Mouse (Mus musculus) stomach, embryonic 16.5 days (tissue): Measurements from ENCODE around the gene Cct4. TPM values are rescaled to one million over a fixed set of nuclear protein-coding genes. Genes with fewer than 3 reads are reported as not detected.

Source experiments
- ATAC-seq: fragments of 200-750 bp; cut with Nextera tagmentation; 2 replicates; pipeline ENCODE4 v1.8.0; 2017; ENCODE audit warnings: moderate number of reproducible peaks, moderate TSS enrichment; ENCODE audit not compliant: insufficient read depth, low FRiP score
- H3K27ac ChIP-seq: fragments of 300-500 bp; sonication (generic); 2 replicates; pipeline ENCODE4 v1.5.1; 2014; ENCODE audit warnings: low read length
- H3K27me3 ChIP-seq: fragments of 300-500 bp; sonication (generic); 2 replicates; pipeline ENCODE4 v1.6.1; 2014; ENCODE audit warnings: low read length, control low read depth, mixed read lengths; ENCODE audit not compliant: control insufficient read depth, insufficient read depth
- H3K36me3 ChIP-seq: fragments of 300-500 bp; sonication (generic); 2 replicates; pipeline ENCODE4 v1.6.1; 2014; ENCODE audit warnings: low read length; ENCODE audit not compliant: control insufficient read depth, insufficient read depth
- H3K4me1 ChIP-seq: fragments of 300-500 bp; sonication (generic); 2 replicates; pipeline ENCODE4 v1.6.1; 2014; ENCODE audit warnings: low read length, control low read depth, mixed read lengths; ENCODE audit not compliant: control insufficient read depth, insufficient read depth
- H3K4me2 ChIP-seq: fragments of 300-500 bp; sonication (generic); 2 replicates; pipeline ENCODE4 v1.6.1; 2014; ENCODE audit warnings: low read depth, low read length, mixed read lengths
- H3K4me3 ChIP-seq: fragments of 300-500 bp; sonication (generic); replicated peaks from 2 replicates; pipeline ENCODE4 v1.5.1; 2014; ENCODE audit warnings: mild to moderate bottlenecking, low read length
- H3K9ac ChIP-seq: fragments of 300-500 bp; sonication (generic); 2 replicates; pipeline ENCODE4 v1.6.1; 2014; ENCODE audit warnings: low read length
- H3K9me3 ChIP-seq: fragments of 300-500 bp; sonication (generic); replicated peaks from 2 replicates; pipeline ENCODE4 v1.6.1; 2016; ENCODE audit warnings: low read length, control low read depth; ENCODE audit not compliant: control insufficient read depth
- WGBS: fragments of 180-500 bp; shearing (Covaris S2); extraction: QIAGEN DNeasy Blood & Tissue Kit; methylation state at CpG from one replicate; pipeline ENCODE4 v1.1.7; 2014; 5-methylcytosine and 5-hydroxymethylcytosine counted together
- polyA plus RNA-seq: library from polyadenylated mRNA; unstranded; fragments of >200 nt; fragmentation: Nextera tagmentation; extraction: Ambion mirVana; gene quantifications from 2 replicates; pipeline ENCODE4 v1.2.1, GENCODE M21; 2015

Cct4 gene
- polyA plus RNA-seq, 1 experiment from 2014 or later = 230 TPM

DNA sequence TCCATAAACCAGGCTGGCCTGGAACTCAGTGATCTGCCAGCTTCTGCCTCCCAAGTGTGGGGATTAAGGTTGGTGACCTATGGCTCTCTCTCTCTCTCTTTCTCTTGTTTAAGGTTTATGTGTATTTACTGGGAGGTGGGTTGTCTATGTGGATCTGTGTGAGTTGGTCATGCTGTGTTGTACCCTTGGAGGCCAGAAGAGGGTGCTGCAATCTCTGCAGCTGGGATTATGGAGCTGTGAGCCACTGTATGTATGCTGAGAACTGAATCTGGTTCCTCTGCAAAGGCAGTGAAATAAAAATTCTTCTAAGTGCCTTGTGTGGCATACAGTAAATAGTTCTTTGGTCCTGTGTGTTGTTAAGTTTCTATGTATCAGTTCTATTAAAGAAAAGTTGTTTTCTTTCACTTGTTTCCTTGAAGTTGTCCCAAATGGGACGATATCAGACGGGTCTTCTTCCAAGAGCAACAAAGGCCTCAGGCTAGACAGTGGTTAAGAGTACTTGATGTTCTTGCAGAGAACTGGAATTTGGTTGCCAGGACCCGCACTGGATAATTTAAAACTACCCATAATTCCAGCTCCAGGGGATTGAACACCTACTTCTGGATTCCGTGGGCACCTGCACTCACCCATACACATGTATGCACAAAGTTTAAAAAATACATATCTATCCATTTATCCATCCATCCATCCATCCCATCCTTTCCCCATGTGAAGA lies 23.4 kb downstream of the Cct4 start:
- H3K9ac ChIP-seq = no peak overlapping the region
- H3K4me1 ChIP-seq = no peaks in the 10 kb centered on the region
- no peak overlapping the region for H3K4me2 ChIP-seq
- peak overlapping the region; percentile 40; the same call in 1 of the 2 replicates for H3K27ac ChIP-seq
- H3K36me3 ChIP-seq = no peaks in the 10 kb centered on the region
- H3K4me3 ChIP-seq = no peak overlapping the region
- WGBS = 87% methylated on average over 4 of the region's 4 CpGs
- 0 out of 2 replicates have a peak, but pooled peaks cover 3% of the 10 kb centered on the region for H3K9me3 ChIP-seq
- H3K27me3 ChIP-seq = no peaks in the 10 kb centered on the region
- no peak for ATAC-seq

DNA sequence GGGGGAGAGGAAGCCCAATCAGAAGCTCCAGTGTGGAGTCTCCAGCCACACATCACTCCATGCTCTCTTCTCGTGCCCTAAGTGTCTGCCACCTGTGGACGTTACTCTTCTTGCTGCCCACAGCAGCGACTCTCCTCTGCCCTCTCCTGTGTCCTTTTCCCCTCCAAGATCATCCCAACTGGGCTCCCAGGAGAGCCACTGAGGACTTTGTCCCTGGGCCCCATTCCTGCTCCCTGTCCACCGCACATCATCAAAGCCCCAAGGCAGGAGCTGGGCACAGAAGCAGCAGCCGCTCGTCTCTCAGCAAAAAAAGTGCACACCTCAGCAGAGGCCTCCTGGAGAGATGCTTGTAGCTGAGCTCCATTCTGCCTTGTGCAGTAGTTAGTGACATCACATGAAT lies 24.7 kb downstream of the Cct4 start:
- 74% methylated on average over 6 of the region's 6 CpGs for WGBS

DNA sequence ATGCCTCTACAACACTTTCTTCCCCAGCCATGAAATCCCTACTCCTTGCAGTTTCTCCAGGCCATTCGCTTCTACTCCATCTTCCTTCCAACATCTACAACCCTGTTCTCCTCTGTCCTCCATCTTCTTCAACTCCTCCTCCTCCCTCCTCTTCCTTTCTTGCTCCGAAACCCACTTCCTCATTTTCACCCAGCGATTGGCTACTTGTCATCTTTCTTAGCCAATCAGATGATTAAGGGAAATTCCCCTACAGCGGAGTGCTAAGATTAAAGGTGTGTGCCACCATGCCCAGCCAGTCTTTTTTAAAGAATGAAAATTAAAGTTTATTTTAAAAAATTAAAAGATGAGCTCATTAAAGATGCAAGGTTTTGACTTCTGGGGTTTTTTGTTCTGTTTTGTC lies 27.6 kb downstream of the Cct4 start:
- Histone ChIP-seq H3K9ac (no peak overlapping the region), H3K9me3 (0 out of 2 replicates have a peak, but pooled peaks cover 3% of the 10 kb centered on the region), H3K4me2 (no peak overlapping the region), H3K27ac (no peak overlapping the region), H3K4me1 (no peaks in the 10 kb centered on the region), H3K4me3 (no peak overlapping the region), H3K36me3 (no peaks in the 10 kb centered on the region), H3K27me3 (no peaks in the 10 kb centered on the region)
- ATAC-seq = no peak
- WGBS = 90% methylated on average over 4 of the region's 4 CpGs

More for the DNA sequence above, 24.7 kb downstream of the Cct4 start:
- H3K4me3 ChIP-seq = no peak overlapping the region
- no peak overlapping the region for H3K4me2 ChIP-seq
- H3K36me3 ChIP-seq = no peaks in the 10 kb centered on the region
- no peak for ATAC-seq
- H3K9me3 ChIP-seq = 0 out of 2 replicates have a peak, but pooled peaks cover 3% of the 10 kb centered on the region
- H3K27me3 ChIP-seq = no peaks in the 10 kb centered on the region
- H3K9ac ChIP-seq = no peak overlapping the region
- H3K4me1 ChIP-seq = no peaks in the 10 kb centered on the region
- H3K27ac ChIP-seq = no peak overlapping the region

DNA sequence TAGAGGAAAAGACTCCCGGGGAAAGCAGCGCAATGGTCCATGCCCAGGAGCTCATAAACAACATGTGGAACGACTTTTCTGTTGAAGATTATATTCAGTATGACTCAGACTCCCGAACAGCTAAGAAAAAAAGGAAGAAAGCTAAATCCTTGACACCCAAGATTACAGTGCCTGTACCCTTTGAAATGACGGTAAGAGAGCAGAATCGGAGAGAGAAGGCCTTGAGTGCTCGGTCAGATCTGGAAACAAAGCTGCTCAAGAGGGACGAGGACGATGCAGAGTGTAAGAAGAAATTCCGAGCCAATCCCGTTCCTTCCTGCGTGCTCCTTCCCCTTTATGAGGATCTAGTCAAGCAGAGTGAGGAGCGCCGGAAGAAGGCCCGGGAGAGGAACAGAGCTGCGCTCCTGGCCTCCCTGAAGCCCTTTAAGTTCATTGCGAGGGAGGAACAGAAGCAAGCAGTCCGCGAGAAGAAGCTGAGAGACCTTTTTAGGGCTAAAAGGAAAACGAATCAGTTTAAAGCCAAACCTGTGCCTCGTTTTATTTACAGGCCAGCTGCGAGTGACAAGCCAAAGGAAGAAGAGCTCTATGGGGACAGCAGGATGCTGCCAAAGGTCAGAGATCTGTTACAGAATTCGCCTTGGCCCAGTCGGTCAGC lies 29.9 kb downstream of the Cct4 start:
- Histone ChIP-seq H3K27me3 (no peaks in the 10 kb centered on the region), H3K27ac (no peak overlapping the region), H3K9ac (no peak overlapping the region), H3K36me3 (no peaks in the 10 kb centered on the region), H3K9me3 (0 out of 2 replicates have a peak, but pooled peaks cover 3% of the 10 kb centered on the region), H3K4me2 (no peak overlapping the region), H3K4me3 (no peak overlapping the region), H3K4me1 (no peaks in the 10 kb centered on the region)
- WGBS = 68% methylated on average over 24 of the region's 24 CpGs
- no peak for ATAC-seq

DNA sequence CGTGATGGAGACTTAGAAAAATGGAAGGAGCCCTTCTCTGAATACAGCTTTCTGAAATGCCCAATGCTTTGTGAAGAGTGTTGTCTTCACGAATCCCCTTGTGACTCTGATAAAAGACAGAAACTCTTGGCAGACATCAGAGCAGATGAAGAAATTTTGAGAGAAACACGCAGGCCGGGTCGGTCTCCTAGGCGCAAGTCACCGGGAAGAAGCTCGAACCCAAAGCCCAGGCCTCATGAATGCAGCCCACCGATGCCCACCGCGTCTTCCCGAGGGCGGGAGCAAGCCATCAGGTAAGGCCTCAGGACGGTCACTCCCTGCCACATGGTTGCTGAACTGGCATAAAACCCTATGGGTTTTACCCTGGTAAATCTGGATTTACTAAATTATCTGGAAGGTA lies 30.5 kb downstream of the Cct4 start:
- no peak overlapping the region for H3K4me2 ChIP-seq
- H3K4me3 ChIP-seq = no peak overlapping the region
- H3K4me1 ChIP-seq = no peaks in the 10 kb centered on the region
- 93% methylated on average over 14 of the region's 14 CpGs for WGBS
- no peaks in the 10 kb centered on the region for H3K27me3 ChIP-seq
- no peaks in the 10 kb centered on the region for H3K36me3 ChIP-seq
- H3K9me3 ChIP-seq = 0 out of 2 replicates have a peak, but pooled peaks cover 3% of the 10 kb centered on the region
- no peak for ATAC-seq
- H3K27ac ChIP-seq = no peak overlapping the region
- H3K9ac ChIP-seq = no peak overlapping the region

DNA sequence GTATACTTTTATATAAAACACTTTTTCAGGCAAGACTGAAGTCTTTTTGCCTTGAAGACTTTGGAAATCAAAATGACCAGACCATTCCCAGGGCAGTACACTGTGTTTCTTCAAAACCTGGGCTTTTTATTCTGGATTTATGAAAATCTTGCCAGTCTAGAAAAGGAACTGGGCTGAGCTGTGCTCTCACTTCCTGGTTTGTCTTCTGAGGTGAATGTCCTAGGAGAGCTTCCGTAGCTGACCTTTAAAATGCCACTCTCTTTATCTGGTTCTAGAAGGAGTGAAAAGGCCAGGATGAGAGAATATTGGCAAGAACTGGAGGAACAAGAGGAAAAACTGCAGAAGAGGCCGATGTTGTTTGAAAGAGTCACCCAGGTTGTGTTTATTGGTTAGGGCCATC lies 32.8 kb downstream of the Cct4 start:
- Histone ChIP-seq H3K4me2 (no peak overlapping the region), H3K9ac (no peak overlapping the region), H3K4me3 (no peak overlapping the region), H3K27ac (no peak overlapping the region), H3K4me1 (no peaks in the 10 kb centered on the region), H3K36me3 (no peaks in the 10 kb centered on the region), H3K27me3 (no peaks in the 10 kb centered on the region), H3K9me3 (0 out of 2 replicates have a peak, but pooled peaks cover 3% of the 10 kb centered on the region)
- ATAC-seq = no peak
- 87% methylated on average over 2 of the region's 2 CpGs for WGBS

DNA sequence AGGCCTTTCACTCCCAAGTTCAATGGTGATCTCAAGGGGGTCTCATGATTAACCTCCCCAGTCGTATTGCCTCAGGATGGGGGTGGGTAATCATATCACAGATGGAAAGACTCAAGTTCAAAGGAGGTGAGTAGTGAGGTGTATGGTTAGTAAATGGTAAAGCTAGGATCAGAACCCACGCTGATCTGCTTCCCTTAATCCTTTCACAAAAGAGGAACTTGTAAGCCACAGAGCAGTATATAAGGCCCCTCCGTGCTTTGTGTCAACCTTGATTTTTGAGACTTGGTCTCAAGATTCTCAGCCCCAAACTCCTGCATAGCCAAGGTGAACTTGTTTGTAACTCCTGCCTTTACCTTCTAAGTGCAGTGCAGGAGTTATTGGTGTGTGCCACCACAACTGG lies 33.9 kb downstream of the Cct4 start:
- Histone ChIP-seq H3K4me2 (no peak overlapping the region), H3K36me3 (no peaks in the 10 kb centered on the region), H3K4me1 (no peaks in the 10 kb centered on the region), H3K4me3 (no peak overlapping the region), H3K27me3 (no peaks in the 10 kb centered on the region), H3K9ac (no peak overlapping the region), H3K27ac (no peak overlapping the region), H3K9me3 (no peaks in the 10 kb centered on the region)
- no peak for ATAC-seq
- WGBS = 73% methylated on average over 3 of the region's 3 CpGs

DNA sequence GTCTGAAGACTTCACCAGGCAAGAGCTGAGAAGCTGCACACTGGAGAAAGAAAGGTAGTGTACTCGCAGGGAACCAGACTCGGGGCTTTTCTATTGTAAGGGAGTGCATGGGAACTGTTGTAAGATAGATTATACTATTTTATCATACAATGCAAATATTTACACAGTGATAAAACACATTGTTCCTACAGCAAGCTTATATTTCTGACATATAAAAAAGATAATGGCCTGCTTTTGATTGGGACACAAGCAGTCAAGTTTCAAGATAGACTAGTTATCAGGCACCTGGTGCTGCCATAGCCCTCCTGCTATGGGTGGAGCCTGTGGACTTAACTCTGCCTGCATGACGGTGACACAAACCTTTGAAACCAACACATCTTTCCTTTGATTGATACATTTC lies 38.6 kb downstream of the Cct4 start:
- H3K9me3 ChIP-seq = no peaks in the 10 kb centered on the region
- H3K9ac ChIP-seq = no peak overlapping the region
- peak; percentile 37; the same call in 1 of the 2 replicates for ATAC-seq
- H3K36me3 ChIP-seq = no peaks in the 10 kb centered on the region
- H3K4me1 ChIP-seq = no peaks in the 10 kb centered on the region
- no peak overlapping the region for H3K4me2 ChIP-seq
- H3K27me3 ChIP-seq = no peaks in the 10 kb centered on the region
- no peak overlapping the region for H3K4me3 ChIP-seq
- 24% methylated on average over 3 of the region's 3 CpGs for WGBS
- H3K27ac ChIP-seq = no peak overlapping the region

DNA sequence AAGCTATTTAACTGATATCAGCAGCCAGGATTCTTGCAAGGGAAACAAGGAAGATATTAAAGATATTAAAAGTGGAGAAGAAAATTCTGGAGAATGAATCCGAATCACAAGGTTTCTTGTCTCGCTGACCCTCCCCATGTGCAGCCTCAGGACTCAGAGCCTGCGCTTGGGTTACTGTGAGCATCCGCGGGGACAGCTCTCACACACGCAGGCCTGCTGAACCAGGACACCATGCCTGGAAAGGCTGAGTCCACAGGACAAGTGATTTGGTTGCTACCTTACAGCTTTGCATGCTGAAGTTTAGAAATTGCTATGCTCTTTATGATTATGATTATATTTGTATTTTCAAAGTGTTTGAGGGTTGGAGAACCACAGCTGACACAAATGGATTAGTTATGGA lies 39.1 kb downstream of the Cct4 start:
- Histone ChIP-seq H3K4me2 (no peak overlapping the region), H3K4me1 (no peaks in the 10 kb centered on the region), H3K36me3 (no peaks in the 10 kb centered on the region), H3K4me3 (no peak overlapping the region), H3K27ac (no peak overlapping the region), H3K27me3 (no peaks in the 10 kb centered on the region), H3K9ac (no peak overlapping the region), H3K9me3 (no peaks in the 10 kb centered on the region)
- 63% methylated on average over 6 of the region's 6 CpGs for WGBS
- no peak for ATAC-seq
